Mouse (Mus musculus) heart, embryonic 10.5 days (tissue): ENCODE measurements around the gene Palm3. TPM values are rescaled to one million over a fixed set of nuclear protein-coding genes. Genes with fewer than 3 reads are reported as not detected.

Experiments
- DNase-seq: peaks from one replicate; pipeline ENCODE4 v3.0.0-alpha.2; 2017; ENCODE audit warnings: low spot score
- H3K27ac ChIP-seq: fragments of 300-500 bp; sonication (generic); 2 replicates; pipeline ENCODE4 v1.5.1; 2016; ENCODE audit warnings: mild to moderate bottlenecking
- H3K27me3 ChIP-seq: fragments of 300-500 bp; sonication (generic); 2 replicates; pipeline ENCODE4 v1.6.1; 2016; ENCODE audit warnings: mild to moderate bottlenecking; ENCODE audit not compliant: poor library complexity, insufficient read depth, severe bottlenecking
- H3K36me3 ChIP-seq: fragments of 300-500 bp; sonication (generic); 2 replicates; pipeline ENCODE4 v1.6.1; 2016; ENCODE audit warnings: mild to moderate bottlenecking, moderate library complexity
- H3K4me1 ChIP-seq: fragments of 300-500 bp; sonication (generic); 2 replicates; pipeline ENCODE4 v1.6.1; 2016; ENCODE audit warnings: mild to moderate bottlenecking
- H3K4me3 ChIP-seq: fragments of 300-500 bp; sonication (generic); 2 replicates; pipeline ENCODE4 v1.5.1; 2016; ENCODE audit warnings: mild to moderate bottlenecking, moderate library complexity
- H3K9me3 ChIP-seq: fragments of 300-500 bp; sonication (generic); 2 replicates; pipeline ENCODE4 v1.6.1; 2016; ENCODE audit warnings: mild to moderate bottlenecking, moderate library complexity
- WGBS: fragments of 180-500 bp; shearing (Covaris S2); methylation state at CpG from one replicate; pipeline ENCODE4 v1.1.7; 2016; 5-methylcytosine and 5-hydroxymethylcytosine counted together
- polyA plus RNA-seq: library from polyadenylated mRNA; unstranded; fragments of >200 nt; fragmentation: Nextera tagmentation; extraction: Ambion mirVana; gene quantifications from 2 replicates; pipeline ENCODE4 v1.2.1, GENCODE M21; 2016

Palm3 gene
- polyA plus RNA-seq, 1 experiment from 2014 or later = 7.4 TPM

DNA sequence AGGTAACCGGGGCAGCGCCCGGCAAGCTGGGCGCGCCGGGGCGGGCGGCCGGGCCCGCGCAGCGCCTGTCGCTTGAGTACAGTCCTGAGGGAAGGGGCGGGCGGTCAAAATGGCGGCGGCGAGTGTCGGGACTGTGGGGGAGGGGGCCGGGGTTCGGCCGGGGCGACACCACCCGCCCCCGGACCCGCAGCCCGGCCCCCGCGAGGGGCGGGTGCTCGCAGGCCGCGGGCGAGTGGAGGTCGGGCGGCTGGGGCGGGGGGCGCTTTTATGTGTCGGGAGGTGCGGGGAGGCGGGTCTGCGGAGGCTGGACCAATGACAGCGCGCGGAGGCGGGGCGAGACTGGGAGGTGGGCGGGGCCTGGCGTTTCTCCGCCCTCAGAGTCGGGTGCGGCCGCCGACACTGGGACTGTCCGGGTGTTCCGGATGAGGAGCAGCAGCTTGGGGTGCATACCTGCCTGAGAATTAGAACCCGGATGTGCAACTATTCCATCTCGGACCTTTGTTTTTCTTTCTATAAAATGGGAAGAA is 45.8 kb downstream of the Palm3 start:
- under 1% methylated on average over 54 of the region's 58 CpGs for WGBS
- no peaks in the 10 kb centered on the region for H3K9me3 ChIP-seq
- H3K4me3 ChIP-seq = peak overlapping the region; percentile 92
- peaks cover 43% of the 10 kb centered on the region for H3K4me1 ChIP-seq
- DNase-seq = peak; percentile 98
- peak overlapping the region; percentile 98 for H3K27ac ChIP-seq
- no peaks in the 10 kb centered on the region for H3K36me3 ChIP-seq
- no peaks in the 10 kb centered on the region for H3K27me3 ChIP-seq

DNA sequence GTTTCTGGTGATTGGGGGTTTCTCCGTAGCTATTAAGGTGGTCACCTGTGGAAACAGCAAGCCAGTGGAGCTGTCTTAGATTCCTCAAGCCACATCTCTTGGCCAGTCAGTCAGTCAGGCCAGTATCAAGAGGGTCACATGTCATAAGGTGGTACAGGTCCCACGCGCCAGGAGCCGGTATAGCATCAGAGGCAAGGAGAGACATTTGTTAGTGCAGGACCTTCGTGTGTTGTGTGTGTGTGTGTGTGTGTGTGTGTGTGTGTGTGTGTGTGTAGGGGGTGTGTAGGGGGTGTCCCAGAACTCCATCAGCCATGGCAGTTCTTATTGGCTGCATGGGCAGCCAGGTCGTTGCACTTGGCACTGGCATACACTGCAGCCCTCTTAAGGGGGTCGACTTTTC is 46.6 kb downstream of the Palm3 start:
- no peaks in the 10 kb centered on the region for H3K9me3 ChIP-seq
- peak overlapping the region; percentile 92 for H3K4me3 ChIP-seq
- no peaks in the 10 kb centered on the region for H3K36me3 ChIP-seq
- no peak overlapping the region; the same call in 1 of the 2 replicates for H3K27ac ChIP-seq
- no peak for DNase-seq
- 84% methylated on average over 7 of the region's 7 CpGs for WGBS
- H3K4me1 ChIP-seq = peaks cover 49% of the 10 kb centered on the region
- H3K27me3 ChIP-seq = no peaks in the 10 kb centered on the region

DNA sequence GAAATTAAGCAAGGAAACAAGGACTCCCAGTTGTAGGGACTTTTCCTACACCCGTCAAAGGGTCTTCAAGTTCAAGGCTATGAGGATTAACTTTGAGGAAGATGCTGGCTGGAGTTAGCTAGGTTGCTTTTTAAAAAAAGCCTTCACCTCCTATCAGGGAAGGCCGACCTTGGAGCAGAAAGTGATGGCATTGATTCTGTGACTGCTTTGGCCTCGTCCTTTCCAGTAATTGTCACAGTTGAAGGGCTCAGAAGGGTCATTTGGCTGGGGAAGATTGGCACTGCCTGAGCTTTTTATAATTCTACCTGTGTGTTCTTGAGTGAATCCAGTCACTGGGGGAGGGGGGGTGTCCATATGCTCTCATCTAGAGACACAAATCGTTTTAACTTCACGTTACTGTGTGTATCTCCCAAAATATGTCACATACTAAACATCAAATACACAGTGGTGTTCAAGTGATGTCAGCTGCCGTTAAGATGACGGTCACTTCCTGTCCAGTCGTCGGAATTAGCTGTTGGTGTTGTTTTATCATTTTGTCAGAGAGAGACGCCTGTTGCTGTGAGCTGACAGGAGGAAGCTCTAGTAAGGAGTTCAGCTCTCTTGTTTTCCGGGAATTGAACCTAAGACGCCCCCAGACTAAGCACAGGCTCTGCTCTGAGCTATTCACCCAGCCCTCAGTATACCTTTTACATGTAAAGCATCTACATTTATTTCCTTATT is 47.2 kb downstream of the Palm3 start:
- Histone ChIP-seq H3K27me3 (no peaks in the 10 kb centered on the region), H3K27ac (0 out of 2 replicates have a peak overlapping the region, but pooled peaks have one; percentile 48), H3K4me1 (peaks cover 53% of the 10 kb centered on the region), H3K9me3 (no peaks in the 10 kb centered on the region), H3K36me3 (no peaks in the 10 kb centered on the region), H3K4me3 (0 out of 2 replicates have a peak overlapping the region, but pooled peaks have one; percentile 92)
- WGBS = 46% methylated on average over 12 of the region's 12 CpGs
- no peak for DNase-seq

DNA sequence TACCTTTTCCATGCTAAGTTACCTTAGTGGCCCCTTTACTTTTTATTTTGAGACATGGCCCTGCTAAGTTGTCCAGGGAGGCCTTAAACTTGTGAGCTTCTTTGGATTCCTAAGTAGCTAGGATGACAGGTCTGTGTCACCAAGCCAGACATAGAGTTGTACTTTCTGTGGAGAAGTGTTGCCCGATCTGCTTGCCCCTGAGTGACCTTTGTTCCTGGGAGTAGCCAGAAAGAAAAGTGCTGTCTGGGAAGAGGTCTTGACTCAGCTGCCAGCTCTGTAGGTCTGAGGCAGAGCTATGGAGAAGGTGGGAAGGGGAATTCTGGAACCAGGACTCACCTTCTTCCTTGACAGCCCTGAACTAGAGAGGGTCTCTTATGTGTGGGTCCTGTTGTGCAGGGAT is 47.9 kb downstream of the Palm3 start:
- Histone ChIP-seq H3K4me1 (peaks cover 56% of the 10 kb centered on the region), H3K27ac (peak overlapping the region; percentile 48; the same call in 1 of the 2 replicates), H3K4me3 (no peak overlapping the region), H3K36me3 (peaks cover 5% of the 10 kb centered on the region), H3K27me3 (no peaks in the 10 kb centered on the region), H3K9me3 (no peaks in the 10 kb centered on the region)
- DNase-seq = no peak
- 28% methylated on average over 1 of the region's 1 CpGs for WGBS

GRCm38 (mm10) chr8:84069750-84070149 is 48.5 kb downstream of the Palm3 start:
- no peak for DNase-seq
- H3K27ac ChIP-seq = peak overlapping the region; percentile 48; the same call in 1 of the 2 replicates
- no peak overlapping the region for H3K4me3 ChIP-seq
- peaks cover 11% of the 10 kb centered on the region for H3K36me3 ChIP-seq
- H3K4me1 ChIP-seq = peaks cover 56% of the 10 kb centered on the region
- WGBS = 81% methylated on average over 2 of the region's 2 CpGs
- no peaks in the 10 kb centered on the region for H3K27me3 ChIP-seq
- no peaks in the 10 kb centered on the region for H3K9me3 ChIP-seq

DNA sequence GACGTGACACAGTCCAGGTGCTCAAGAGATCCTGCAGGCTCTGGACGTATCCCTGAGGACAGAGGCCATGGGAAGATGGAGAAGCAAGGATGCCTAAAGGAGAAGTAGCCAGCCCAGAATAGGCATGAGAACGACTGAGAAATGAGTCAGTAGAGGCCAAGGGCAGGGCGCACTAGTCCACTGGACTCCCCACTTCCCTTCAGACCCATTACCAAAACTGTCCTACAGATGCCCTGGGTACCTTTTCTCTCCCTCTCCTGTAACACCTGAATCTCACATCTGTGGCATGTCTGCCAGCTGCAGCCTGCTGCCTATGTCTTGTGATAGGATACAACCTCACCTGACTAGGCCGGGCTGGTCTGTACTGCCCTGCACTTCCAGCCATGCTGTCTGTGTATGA is 49.0 kb downstream of the Palm3 start:
- Histone ChIP-seq H3K4me3 (no peak overlapping the region), H3K36me3 (peaks cover 16% of the 10 kb centered on the region), H3K9me3 (no peaks in the 10 kb centered on the region), H3K27ac (no peak overlapping the region), H3K27me3 (no peaks in the 10 kb centered on the region), H3K4me1 (peaks cover 56% of the 10 kb centered on the region)
- 84% methylated on average over 5 of the region's 5 CpGs for WGBS
- DNase-seq = no peak

DNA sequence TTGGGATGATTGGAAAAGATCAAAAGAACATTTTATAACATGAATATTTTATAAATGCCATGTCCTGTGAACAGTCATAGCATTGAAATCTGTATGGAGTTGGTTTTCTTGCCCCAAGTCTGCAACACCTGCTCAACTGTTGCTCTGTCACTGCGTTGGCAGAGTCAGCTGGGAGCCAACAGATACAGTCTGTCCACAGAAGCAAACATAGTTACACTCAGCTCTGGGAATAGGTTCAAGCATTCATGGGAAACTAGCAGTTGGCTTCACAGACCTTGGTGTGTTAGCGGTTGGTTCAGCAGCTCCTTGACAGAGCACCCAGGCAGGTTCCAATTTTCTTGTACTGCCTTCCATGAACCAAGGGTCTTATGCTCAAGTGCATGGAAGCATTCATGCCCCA is 49.4 kb downstream of the Palm3 start:
- H3K27ac ChIP-seq = no peak overlapping the region
- no peak overlapping the region for H3K4me3 ChIP-seq
- no peak for DNase-seq
- 89% methylated on average over 2 of the region's 2 CpGs for WGBS
- H3K4me1 ChIP-seq = peaks cover 56% of the 10 kb centered on the region
- H3K27me3 ChIP-seq = no peaks in the 10 kb centered on the region
- H3K36me3 ChIP-seq = peaks cover 19% of the 10 kb centered on the region
- no peaks in the 10 kb centered on the region for H3K9me3 ChIP-seq

- Histone ChIP-seq H3K4me3 (no peak overlapping the region), H3K27me3 (no peaks in the 10 kb centered on the region), H3K36me3 (peaks cover 30% of the 10 kb centered on the region), H3K4me1 (peaks cover 65% of the 10 kb centered on the region), H3K27ac (no peak overlapping the region), H3K9me3 (no peaks in the 10 kb centered on the region)
- DNase-seq = no peak
- WGBS = 66% methylated on average over 3 of the region's 3 CpGs
Measured at GRCm38 (mm10) chr8:84071921-84072320, 50.6 kb downstream of the Palm3 start.

- no peaks in the 10 kb centered on the region for H3K9me3 ChIP-seq
- H3K36me3 ChIP-seq = peaks cover 34% of the 10 kb centered on the region
- H3K27me3 ChIP-seq = no peaks in the 10 kb centered on the region
- no peak overlapping the region for H3K27ac ChIP-seq
- DNase-seq = no peak
- H3K4me1 ChIP-seq = peaks cover 68% of the 10 kb centered on the region
- WGBS = 91% methylated on average over 10 of the region's 10 CpGs
- no peak overlapping the region for H3K4me3 ChIP-seq
Measured at GRCm38 (mm10) chr8:84072321-84072720, 51.0 kb downstream of the Palm3 start.

DNA sequence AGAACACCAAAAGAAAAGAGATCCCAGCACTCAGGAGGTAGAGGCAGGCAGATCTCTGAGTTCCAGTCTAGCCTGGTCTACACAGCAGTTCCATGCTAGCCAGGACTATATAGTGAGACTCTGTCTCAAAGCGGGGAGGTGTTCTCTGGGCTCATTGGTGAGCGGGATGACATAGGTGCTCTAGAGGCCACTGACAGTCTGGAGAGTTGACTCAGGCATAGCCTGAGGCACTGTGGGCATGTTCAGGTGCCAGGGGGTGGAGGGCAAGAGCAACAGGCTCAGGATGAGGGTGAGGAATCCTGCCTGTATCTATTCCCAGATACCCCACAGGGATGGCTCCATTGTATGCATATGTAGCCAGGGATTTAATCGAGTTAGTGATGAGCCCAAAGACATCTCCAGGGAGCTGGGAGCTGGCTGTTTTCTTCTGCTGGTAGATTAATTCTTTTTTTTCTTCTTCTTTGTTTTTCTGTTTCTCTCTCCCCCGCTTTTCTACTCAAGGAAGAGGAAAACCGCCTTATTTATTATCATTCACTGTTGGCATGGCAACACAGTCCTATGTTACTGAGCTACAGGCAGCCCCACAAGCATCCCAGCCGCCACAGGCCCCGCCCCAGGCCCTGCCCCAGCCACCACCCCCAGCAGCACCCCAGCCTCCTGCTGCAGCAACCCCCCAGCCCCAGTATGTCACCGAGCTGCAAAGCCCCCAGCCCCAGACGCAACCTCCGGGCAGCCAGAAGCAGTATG is 52.1 kb downstream of the Palm3 start:
- Histone ChIP-seq H3K27ac (no peak overlapping the region), H3K27me3 (no peaks in the 10 kb centered on the region), H3K9me3 (no peaks in the 10 kb centered on the region), H3K4me3 (no peak overlapping the region), H3K4me1 (peaks cover 57% of the 10 kb centered on the region), H3K36me3 (peaks cover 34% of the 10 kb centered on the region)
- WGBS = 69% methylated on average over 10 of the region's 10 CpGs
- DNase-seq = no peak

- H3K27me3 ChIP-seq = no peaks in the 10 kb centered on the region
- no peak overlapping the region for H3K4me3 ChIP-seq
- no peaks in the 10 kb centered on the region for H3K9me3 ChIP-seq
- WGBS = 77% methylated on average over 1 of the region's 1 CpGs
- no peak for DNase-seq
- H3K4me1 ChIP-seq = peaks cover 40% of the 10 kb centered on the region
- H3K36me3 ChIP-seq = peaks cover 59% of the 10 kb centered on the region
- H3K27ac ChIP-seq = no peak overlapping the region
Measured at GRCm38 (mm10) chr8:84076412-84076811, 55.1 kb downstream of the Palm3 start.

DNA sequence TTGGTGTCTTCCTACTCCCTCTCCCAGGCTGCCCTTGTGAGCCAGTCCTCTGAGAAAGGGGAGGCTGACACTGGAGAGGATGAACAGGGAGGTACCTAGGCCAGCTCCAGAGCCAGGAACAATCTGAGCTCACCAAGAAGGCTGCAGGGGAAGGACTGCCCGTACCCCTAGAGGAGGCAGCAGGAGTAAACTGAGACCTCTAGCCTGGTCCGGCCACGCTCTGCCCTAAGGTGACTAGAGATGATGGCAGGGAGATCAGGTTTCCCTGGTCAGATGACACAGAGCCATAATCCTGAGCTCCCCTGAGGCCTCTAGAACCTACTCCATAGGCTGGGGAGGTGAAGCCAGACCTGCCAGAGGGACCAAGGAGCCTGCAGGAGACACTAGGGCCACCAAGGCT is 55.6 kb downstream of the Palm3 start:
- no peaks in the 10 kb centered on the region for H3K27me3 ChIP-seq
- DNase-seq = no peak
- H3K27ac ChIP-seq = no peak overlapping the region
- H3K4me1 ChIP-seq = peaks cover 36% of the 10 kb centered on the region
- 64% methylated on average over 3 of the region's 3 CpGs for WGBS
- H3K36me3 ChIP-seq = peaks cover 61% of the 10 kb centered on the region
- H3K9me3 ChIP-seq = no peaks in the 10 kb centered on the region
- no peak overlapping the region for H3K4me3 ChIP-seq

- Histone ChIP-seq H3K36me3 (peaks cover 80% of the 10 kb centered on the region), H3K4me1 (peaks cover 27% of the 10 kb centered on the region), H3K27me3 (no peaks in the 10 kb centered on the region), H3K27ac (no peak overlapping the region), H3K9me3 (no peaks in the 10 kb centered on the region), H3K4me3 (no peak overlapping the region)
- no peak for DNase-seq
- WGBS = 75% methylated on average over 5 of the region's 5 CpGs
Measured at GRCm38 (mm10) chr8:84079206-84079605, 57.9 kb downstream of the Palm3 start.
